Mouse (Mus musculus) MEL (cell line): Measurements from ENCODE around the gene Gm11437. TPM values are rescaled to one million over a fixed set of nuclear protein-coding genes. Genes with fewer than 3 reads are reported as not detected.
A peak's percentile ranks its signal among the peaks of the same experiment; 100 is the strongest.

Source experiments
- DNase-seq: peaks from one replicate; pipeline ENCODE4 v3.0.0; 2011; ENCODE audit warnings: low read depth, low spot score
- H3K27ac ChIP-seq: 2 replicates; pipeline ENCODE4 v1.5.1; 2012; ENCODE audit warnings: low read depth, mild to moderate bottlenecking, control low read depth, low read length, moderate library complexity; ENCODE audit not compliant: control insufficient read depth
- H3K27me3 ChIP-seq, 2 experiments: fragments of 150-350 bp in 1 of 2; sonication (generic) in 1 of 2; 2 replicates each; pipeline ENCODE4 v1.6.1; 2012; ENCODE audit warnings: low read length in 2 of 2, mild to moderate bottlenecking in 2 of 2, improper control_type of control experiment in 1 of 2, moderate library complexity in 1 of 2; ENCODE audit not compliant: insufficient read depth in 2 of 2, control insufficient read depth in 1 of 2
- H3K36me3 ChIP-seq, 2 experiments: 2 replicates each; pipeline ENCODE4 v1.6.1; 2012 to 2014; ENCODE audit warnings: low read length in 2 of 2, improper control_type of control experiment in 1 of 2, inconsistent platforms in 1 of 2, mild to moderate bottlenecking in 1 of 2; ENCODE audit not compliant: insufficient read depth in 2 of 2, control insufficient read depth in 1 of 2
- H3K4me1 ChIP-seq, 2 experiments: fragments of 150-350 bp in 1 of 2; sonication (generic) in 1 of 2; 2 replicates each; pipeline ENCODE4 v1.6.1; 2012; ENCODE audit warnings: low read length in 2 of 2, improper control_type of control experiment in 1 of 2, mild to moderate bottlenecking in 1 of 2; ENCODE audit not compliant: insufficient read depth in 2 of 2, control insufficient read depth in 1 of 2
- H3K4me3 ChIP-seq, 2 experiments: fragments of 150-350 bp in 1 of 2; sonication (generic) in 1 of 2; 2 replicates each; pipeline ENCODE4 v1.5.1; 2012; ENCODE audit warnings: low read depth in 2 of 2, low read length in 2 of 2, mild to moderate bottlenecking in 2 of 2, moderate library complexity in 2 of 2, control low read depth in 1 of 2, improper control_type of control experiment in 1 of 2; ENCODE audit not compliant: control insufficient read depth in 1 of 2, insufficient read depth in 1 of 2
- H3K79me2 ChIP-seq: 2 replicates; pipeline ENCODE4 v1.6.1; 2012; ENCODE audit warnings: mild to moderate bottlenecking, low read length, moderate library complexity; ENCODE audit not compliant: control insufficient read depth, poor library complexity, insufficient read depth
- H3K9ac ChIP-seq: 2 replicates; pipeline ENCODE4 v1.6.1; 2012; ENCODE audit warnings: low read depth, mild to moderate bottlenecking, control low read depth, low read length, moderate library complexity; ENCODE audit not compliant: control insufficient read depth, poor library complexity, severe bottlenecking
- H3K9me3 ChIP-seq: fragments of 150-350 bp; sonication (generic); replicated peaks from 2 replicates; pipeline ENCODE4 v1.6.1; 2012; ENCODE audit warnings: mild to moderate bottlenecking, low read length, improper control_type of control experiment, moderate library complexity; ENCODE audit not compliant: insufficient read depth
- BHLHE40 ChIP-seq: IDR thresholded peaks from 2 replicates; pipeline ENCODE4 v1.6.1; 2012; ENCODE audit warnings: low read depth, mild to moderate bottlenecking, inconsistent platforms, low read length, improper control_type of control experiment, borderline replicate concordance
- CTCF ChIP-seq, 3 experiments: IDR thresholded peaks in 2 of 3; conservative IDR thresholded peaks in 1 of 3; 2 replicates each; pipeline ENCODE4 v1.5.1; 2011 to 2012; ENCODE audit warnings: low read length in 3 of 3, low read depth in 2 of 3, mild to moderate bottlenecking in 2 of 3, improper control_type of control experiment in 1 of 3, inconsistent platforms in 1 of 3, mixed read lengths in 1 of 3, moderate library complexity in 1 of 3; ENCODE audit not compliant: control insufficient read depth in 1 of 3, insufficient read depth in 1 of 3, poor library complexity in 1 of 3, severe bottlenecking in 1 of 3
- E2F4 ChIP-seq: IDR thresholded peaks from 2 replicates; pipeline ENCODE4 v1.6.1; 2011; ENCODE audit warnings: low read depth, low read length, improper control_type of control experiment, borderline replicate concordance
- ELF1 ChIP-seq: IDR thresholded peaks from 2 replicates; pipeline ENCODE4 v1.6.1; 2014; ENCODE audit warnings: low read depth, mild to moderate bottlenecking, inconsistent platforms, low read length, improper control_type of control experiment, moderate library complexity
- EP300 ChIP-seq, 2 experiments: IDR thresholded peaks; 2 replicates each; pipeline ENCODE4 v1.6.1; 2011; ENCODE audit warnings: improper control_type of control experiment in 2 of 2, low read length in 2 of 2, low read depth in 1 of 2, mild to moderate bottlenecking in 1 of 2
- ETS1 ChIP-seq: IDR thresholded peaks from 2 replicates; pipeline ENCODE4 v1.6.1; 2012; ENCODE audit warnings: low read depth, mild to moderate bottlenecking, inconsistent platforms, low read length, improper control_type of control experiment, moderate library complexity
- GATA1 ChIP-seq: IDR thresholded peaks from 2 replicates; pipeline ENCODE4 v1.6.1; 2011; ENCODE audit warnings: low read depth, low read length, improper control_type of control experiment
- HCFC1 ChIP-seq: IDR thresholded peaks from 2 replicates; pipeline ENCODE4 v1.6.1; 2012; ENCODE audit warnings: low read depth, mild to moderate bottlenecking, inconsistent platforms, low read length, improper control_type of control experiment, moderate library complexity
- MAFK ChIP-seq: IDR thresholded peaks from 2 replicates; pipeline ENCODE4 v1.6.1; 2011; ENCODE audit warnings: low read depth, mild to moderate bottlenecking, low read length, improper control_type of control experiment, borderline replicate concordance
- MAZ ChIP-seq: IDR thresholded peaks from 2 replicates; pipeline ENCODE4 v1.6.1; 2012; ENCODE audit warnings: low read depth, mild to moderate bottlenecking, inconsistent platforms, low read length, improper control_type of control experiment
- MEF2A ChIP-seq: IDR thresholded peaks from 2 replicates; pipeline ENCODE4 v1.6.1; 2014; ENCODE audit warnings: low read depth, mild to moderate bottlenecking, inconsistent platforms, low read length, improper control_type of control experiment; ENCODE audit not compliant: poor library complexity, insufficient replicate concordance, severe bottlenecking; ENCODE audit errors: extremely low read depth
- MXI1 ChIP-seq: IDR thresholded peaks from 2 replicates; pipeline ENCODE4 v1.6.1; 2011; ENCODE audit warnings: mild to moderate bottlenecking, low read depth, low read length, improper control_type of control experiment
- MYC ChIP-seq: IDR thresholded peaks from 2 replicates; pipeline ENCODE4 v1.6.1; 2011; ENCODE audit warnings: low read depth, mild to moderate bottlenecking, low read length, improper control_type of control experiment, moderate library complexity
- NELFE ChIP-seq: IDR thresholded peaks from 2 replicates; pipeline ENCODE4 v1.6.1; 2011; ENCODE audit warnings: low read depth, low read length, improper control_type of control experiment
- POLR2A ChIP-seq, 2 experiments: IDR thresholded peaks; 2 replicates each; pipeline ENCODE4 v1.6.1; 2011 to 2012; ENCODE audit warnings: low read length in 2 of 2, mild to moderate bottlenecking in 2 of 2, control low read depth in 1 of 2, improper control_type of control experiment in 1 of 2, low read depth in 1 of 2, moderate library complexity in 1 of 2; ENCODE audit not compliant: control insufficient read depth in 1 of 2, insufficient read depth in 1 of 2, poor library complexity in 1 of 2
- POLR2AphosphoS5 ChIP-seq: IDR thresholded peaks from 2 replicates; pipeline ENCODE4 v1.6.1; 2012; ENCODE audit warnings: low read depth, borderline replicate concordance, mild to moderate bottlenecking, inconsistent platforms, low read length, moderate library complexity, mixed read lengths
- RAD21 ChIP-seq: IDR thresholded peaks from 2 replicates; pipeline ENCODE4 v1.6.1; 2011; ENCODE audit warnings: mild to moderate bottlenecking, low read depth, low read length, improper control_type of control experiment
- SIN3A ChIP-seq: IDR thresholded peaks from 2 replicates; pipeline ENCODE4 v1.6.1; 2012; ENCODE audit warnings: low read length, improper control_type of control experiment, inconsistent platforms
- TBP ChIP-seq: IDR thresholded peaks from 2 replicates; pipeline ENCODE4 v1.8.0; 2011; ENCODE audit warnings: low read depth, low read length, improper control_type of control experiment
- TCF12 ChIP-seq: IDR thresholded peaks from 2 replicates; pipeline ENCODE4 v1.6.1; 2014; ENCODE audit warnings: low read depth, mild to moderate bottlenecking, inconsistent platforms, low read length, improper control_type of control experiment, moderate library complexity
- UBTF ChIP-seq: IDR thresholded peaks from 2 replicates; pipeline ENCODE4 v1.6.1; 2012; ENCODE audit warnings: low read depth, mild to moderate bottlenecking, inconsistent platforms, low read length, improper control_type of control experiment, moderate library complexity, borderline replicate concordance; ENCODE audit not compliant: insufficient read depth
- USF1 ChIP-seq: IDR thresholded peaks from 2 replicates; pipeline ENCODE4 v1.6.1; 2014; ENCODE audit warnings: low read depth, mild to moderate bottlenecking, inconsistent platforms, low read length, improper control_type of control experiment, moderate library complexity
- USF2 ChIP-seq, 2 experiments: IDR thresholded peaks; 2 replicates each; pipeline ENCODE4 v1.6.1; 2011 to 2012; ENCODE audit warnings: improper control_type of control experiment in 2 of 2, low read length in 2 of 2, borderline replicate concordance in 1 of 2, inconsistent platforms in 1 of 2, low read depth in 1 of 2, mild to moderate bottlenecking in 1 of 2; ENCODE audit not compliant: insufficient read depth in 1 of 2
- ZC3H11A ChIP-seq: IDR thresholded peaks from 2 replicates; pipeline ENCODE4 v1.6.1; 2012; ENCODE audit warnings: low read depth, mild to moderate bottlenecking, inconsistent platforms, low read length, improper control_type of control experiment
- ZKSCAN1 ChIP-seq: IDR thresholded peaks from 2 replicates; pipeline ENCODE4 v1.6.1; 2012; ENCODE audit warnings: low read depth, mild to moderate bottlenecking, inconsistent platforms, low read length, improper control_type of control experiment, moderate library complexity
- ZNF384 ChIP-seq: IDR thresholded peaks from 2 replicates; pipeline ENCODE4 v1.6.1; 2012; ENCODE audit warnings: low read depth, mild to moderate bottlenecking, inconsistent platforms, low read length, improper control_type of control experiment
- polyA plus RNA-seq, 2 experiments: library from polyadenylated mRNA; stranded (reverse) in 1 of 2; unstranded in 1 of 2; fragments of >175 nt in 1 of 2; fragments of >200 nt in 1 of 2; gene quantifications; 2 replicates each; pipeline versions ENCODE4 v1.2.1 to v1.2.4; 2012; ENCODE audit warnings: low replicate concordance in 2 of 2, low read depth in 1 of 2; ENCODE audit not compliant: insufficient read length in 2 of 2, insufficient read depth in 1 of 2, missing spikeins in 1 of 2
- total RNA-seq: library from RNA; depleted of rRNA; stranded (reverse); fragments of 300-350 nt; gene quantifications from 2 replicates; pipeline ENCODE4 v1.2.3, GENCODE M21; 2012

The Gm11437 gene
- total and polyA plus RNA-seq, 3 experiments, result not detected

DNA sequence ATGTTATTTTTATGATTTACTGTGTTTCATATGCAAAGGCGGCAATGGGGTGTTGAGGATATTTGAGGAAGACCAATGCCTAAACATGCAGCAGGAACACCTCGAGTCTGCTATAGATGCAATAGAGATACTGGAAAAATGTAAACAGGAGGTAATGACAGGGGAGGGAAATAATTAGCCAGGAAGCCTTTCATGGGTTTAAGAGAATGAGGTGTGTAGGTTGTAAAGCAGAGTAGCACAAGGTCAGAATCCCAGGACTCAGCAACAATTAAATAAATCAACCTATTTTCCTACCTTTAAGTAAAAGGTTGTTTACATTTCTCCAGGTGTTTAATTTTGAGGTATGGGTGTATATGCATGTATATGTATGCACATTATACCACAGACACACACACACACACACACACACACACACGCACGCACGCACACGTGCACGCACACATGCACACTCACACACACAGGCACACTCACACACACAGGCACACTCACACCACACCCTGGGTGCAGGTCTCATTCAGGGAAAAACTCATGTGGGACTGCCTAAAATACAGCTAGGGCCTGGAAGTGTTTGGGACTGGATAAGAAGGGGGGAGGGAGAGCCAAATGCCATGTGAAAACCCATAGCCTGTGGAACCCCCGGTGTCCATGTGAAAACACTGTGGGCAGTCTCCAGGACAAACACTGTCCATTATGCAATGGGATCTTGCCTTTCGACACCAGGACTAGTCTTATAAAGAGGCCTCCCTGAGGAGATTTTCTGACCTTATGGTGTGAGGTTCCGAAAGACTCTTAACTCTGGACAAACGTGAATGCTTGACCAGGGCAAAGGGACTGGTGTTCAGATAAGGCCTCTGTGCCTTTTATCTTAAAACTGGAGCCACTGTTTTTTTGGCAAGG, 5.5 kb upstream of the Gm11437 start:
- no peak overlapping the region for H3K4me3 ChIP-seq
- TF ChIP-seq ZNF384 (0 out of 2 replicates have a peak, but pooled peaks have one; percentile 15), NELFE (no peak)
- TF ChIP-seq, all 39 proteins: peak for 1
- Histone ChIP-seq H3K4me1 (peaks cover 0 to 9% of the 10 kb centered on the region in 2 experiments; a peak in 2 of 4 replicates), H3K36me3 (peaks cover 0 to 15% of the 10 kb centered on the region in 2 experiments; a peak in 2 of 4 replicates), H3K79me2 (no peaks in the 10 kb centered on the region), H3K27ac (no peak overlapping the region), H3K9ac (no peak overlapping the region), H3K9me3 (no peaks in the 10 kb centered on the region), H3K27me3 (no peaks in the 10 kb centered on the region)
- no peak for DNase-seq

DNA sequence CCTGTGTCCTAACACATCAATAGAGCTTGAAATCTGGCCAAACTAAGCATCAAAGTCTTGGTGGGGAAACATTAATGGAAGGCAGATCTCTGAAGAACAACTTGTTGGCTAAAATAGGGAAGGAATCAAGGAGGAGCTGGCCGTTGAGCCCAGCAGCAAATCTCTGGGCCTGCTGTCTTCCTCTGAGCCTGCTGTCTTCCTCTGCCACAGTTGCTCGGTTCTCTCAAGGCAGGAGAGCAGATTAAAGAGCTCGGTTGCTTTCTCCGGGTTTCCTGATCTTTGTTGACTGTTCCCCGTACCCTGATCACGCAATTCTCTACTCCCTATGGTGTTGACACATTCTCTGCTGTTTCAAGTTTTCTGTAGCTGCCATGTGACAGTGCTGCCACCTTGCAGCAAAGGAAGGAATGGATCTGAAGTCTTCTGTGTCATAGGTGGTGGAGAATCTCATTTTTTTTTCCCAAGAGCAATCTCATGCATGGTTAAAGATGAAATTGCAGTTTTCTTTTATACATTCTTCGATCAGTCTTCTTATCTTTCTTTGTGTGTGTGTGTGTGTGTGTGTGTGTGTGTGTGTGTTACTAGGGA, 1.5 kb upstream of the Gm11437 start:
- no peak overlapping the region for H3K27ac ChIP-seq
- DNase-seq, result peak; percentile 74
- peak overlapping the region in 1 of 2 experiments; percentile 28; a peak in 2 of 4 replicates for H3K4me3 ChIP-seq
- H3K36me3 ChIP-seq, result peaks cover 0 to 10% of the 10 kb centered on the region in 2 experiments; a peak in 2 of 4 replicates
- H3K9ac ChIP-seq, result peak overlapping the region; percentile 49
- H3K27me3 ChIP-seq, result peaks cover 0 to 2% of the 10 kb centered on the region in 2 experiments; a peak in 1 of 4 replicates
- H3K4me1 ChIP-seq, result peaks cover 0 to 6% of the 10 kb centered on the region in 2 experiments; a peak in 2 of 4 replicates
- no peaks in the 10 kb centered on the region for H3K9me3 ChIP-seq
- H3K79me2 ChIP-seq, result no peaks in the 10 kb centered on the region
- TF ChIP-seq RAD21 (peak; percentile 83), ELF1 (0 out of 2 replicates have a peak, but pooled peaks have one; percentile 32), EP300 (IDR thresholded peaks at IDR 0.05; ENCODE audit: low read depth in 1 of 2, low read length in 2 of 2) (peak in 1 of 2 experiments; percentile 24; a peak in 1 of 4 replicates), ZC3H11A (peak; percentile 47), GATA1 (no peak), TBP (peak; percentile 66; the same call in 1 of the 2 replicates), MAZ (peak; percentile 47; the same call in 1 of the 2 replicates), MEF2A (no peak), MYC (peak; percentile 81; the same call in 1 of the 2 replicates), TCF12 (no peak), USF1 (peak; percentile 62; the same call in 1 of the 2 replicates), ETS1 (peak; percentile 13; the same call in 1 of the 2 replicates), SIN3A (peak; percentile 43), CTCF (IDR thresholded peaks at IDR 0.05 in 2 of 3, conservative IDR thresholded peaks at IDR 0.05 in 1 of 3; ENCODE audit: control insufficient read depth in 1 of 3, insufficient read depth in 1 of 3, low read depth in 2 of 3, low read length in 3 of 3, poor library complexity in 1 of 3, severe bottlenecking in 1 of 3) (peak; percentile 43 to 93 (median 58)), NELFE (0 out of 2 replicates have a peak, but pooled peaks have one; percentile 25), ZKSCAN1 (peak; percentile 52; the same call in 1 of the 2 replicates), HCFC1 (no peak), E2F4 (no peak), UBTF (no peak), USF2 (IDR thresholded peaks at IDR 0.05; ENCODE audit: borderline replicate concordance in 1 of 2, insufficient read depth in 1 of 2, low read depth in 1 of 2, low read length in 2 of 2) (no peak), ZNF384 (peak; percentile 86), MXI1 (peak; percentile 76), POLR2A (IDR thresholded peaks at IDR 0.05; ENCODE audit: control insufficient read depth in 1 of 2, insufficient read depth in 1 of 2, low read depth in 1 of 2, low read length in 2 of 2, poor library complexity in 1 of 2) (no peak), POLR2AphosphoS5 (no peak), BHLHE40 (no peak), MAFK (no peak)
